Mouse (Mus musculus): ENCODE measurements around the gene Sag.

Sag gene

GRCm38 (mm10) chr1:87853601-87854361 lies 50.3 kb downstream of the Sag start:
- no peak for DNase-seq (ENCODE audit: low read depth, low spot score)

DNA sequence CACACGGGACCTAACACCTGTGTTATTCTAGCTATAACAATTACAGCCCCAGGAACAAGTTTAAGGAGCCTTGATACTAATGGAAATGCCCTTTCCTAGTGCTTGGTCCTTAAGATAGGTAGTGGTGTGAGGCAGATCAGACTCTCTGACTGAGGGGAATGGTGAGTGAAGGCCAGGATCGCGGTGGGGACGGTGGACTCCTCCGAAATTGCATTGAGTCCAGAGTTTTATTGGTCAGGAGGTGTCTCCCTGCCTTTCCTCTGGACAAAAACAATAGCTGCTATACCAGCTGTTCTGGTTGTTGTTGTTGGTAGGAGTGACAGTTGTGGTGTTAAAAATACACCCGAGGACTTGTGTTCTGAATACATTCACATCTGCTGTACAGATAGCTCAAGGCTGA lies 50.9 kb downstream of the Sag start:
- DNase-seq (ENCODE audit: low read depth, low spot score) = no peak

GRCm38 (mm10) chr1:87854851-87855251 lies 51.4 kb downstream of the Sag start:
- no peak for DNase-seq (ENCODE audit: low read depth, low spot score)

DNA sequence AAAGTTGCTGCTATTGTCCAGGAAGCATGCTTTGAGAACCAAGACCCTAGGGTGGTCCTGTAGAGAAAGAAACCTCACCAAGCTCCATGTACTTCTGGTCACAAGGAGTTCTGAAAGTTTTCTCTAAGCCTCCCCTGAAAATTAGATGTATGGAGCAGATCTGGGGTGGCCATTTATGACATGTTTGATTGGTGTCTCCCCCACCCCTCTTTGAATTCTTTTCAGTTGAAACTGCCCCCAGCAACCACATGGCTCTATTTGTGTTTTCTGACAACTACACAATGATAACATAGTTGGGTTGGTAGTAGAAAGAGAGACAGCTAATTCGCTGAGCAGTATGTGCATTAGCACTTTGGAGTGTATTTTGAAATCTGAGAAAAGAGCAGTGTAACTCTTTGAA lies 52.0 kb downstream of the Sag start:
- DNase-seq (ENCODE audit: low read depth, low spot score) = no peak

- DNase-seq (ENCODE audit: low read depth, low spot score) = peak; percentile 80
These were observed 53.3 kb downstream of the Sag start for GRCm38 (mm10) chr1:87856823-87857222.

GRCm38 (mm10) chr1:87858031-87858430 lies 54.6 kb downstream of the Sag start:
- DNase-seq (ENCODE audit: low read depth, low spot score) = no peak

DNA sequence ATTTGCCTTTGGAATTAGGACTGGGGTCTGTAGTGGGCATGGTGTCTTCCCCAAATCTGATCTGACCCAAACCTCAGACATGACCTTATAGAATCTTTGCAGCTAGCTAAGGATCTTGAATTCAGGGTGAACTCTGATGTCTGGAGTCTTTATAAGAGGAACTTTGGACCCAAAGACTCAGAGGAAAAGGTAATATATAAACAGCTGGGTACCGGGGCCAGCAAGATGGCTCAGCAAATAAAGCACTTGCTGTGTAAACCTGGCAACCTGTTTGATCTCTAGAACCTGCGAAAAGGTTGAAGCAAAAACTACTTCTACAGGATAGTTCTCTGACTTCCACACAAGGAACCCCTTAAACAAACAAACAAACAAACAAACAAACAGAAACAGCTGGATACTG lies 55.0 kb downstream of the Sag start:
- no peak for DNase-seq (ENCODE audit: low read depth, low spot score)

DNA sequence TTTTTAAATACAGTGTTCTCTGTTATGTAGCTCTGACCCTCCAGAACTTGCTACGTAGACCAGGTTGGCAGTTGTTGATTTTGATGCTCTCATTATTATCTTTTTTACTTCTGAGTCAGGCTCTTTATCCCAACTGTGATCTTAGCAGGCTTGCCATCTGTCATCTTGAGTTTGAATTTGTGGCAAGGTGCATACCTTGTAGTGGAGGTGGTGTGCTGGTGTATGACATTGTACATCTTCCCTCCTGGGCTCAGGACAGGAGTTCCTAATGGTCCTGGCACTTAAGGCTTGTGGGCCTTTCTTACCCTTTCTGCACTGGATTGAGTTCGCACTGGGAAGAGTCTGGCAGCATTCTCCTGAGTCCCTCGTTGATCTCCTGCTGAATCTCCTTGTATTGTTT lies 60.1 kb downstream of the Sag start:
- no peak for DNase-seq (ENCODE audit: low read depth, low spot score)

DNA sequence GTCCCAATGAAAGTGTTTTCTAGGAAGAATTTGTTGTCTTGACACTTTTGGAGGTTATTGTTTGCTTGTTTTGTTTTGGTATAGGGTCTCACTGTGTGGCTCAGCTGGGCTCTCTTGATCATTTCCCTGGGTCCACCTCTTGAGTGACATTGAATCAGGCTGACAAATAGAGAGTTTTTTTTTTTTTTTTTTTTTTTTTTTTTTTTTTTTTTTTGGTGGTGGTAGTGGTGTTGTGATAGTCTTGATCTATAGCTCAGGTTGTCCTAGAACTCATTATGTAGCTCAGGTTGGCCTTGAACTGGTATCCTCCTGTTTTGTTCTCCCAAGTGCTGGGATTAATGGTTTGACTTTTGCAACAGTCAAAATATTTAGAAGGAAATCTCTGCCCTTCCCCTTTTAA lies 61.4 kb downstream of the Sag start:
- DNase-seq (ENCODE audit: low read depth, low spot score) = no peak

DNA sequence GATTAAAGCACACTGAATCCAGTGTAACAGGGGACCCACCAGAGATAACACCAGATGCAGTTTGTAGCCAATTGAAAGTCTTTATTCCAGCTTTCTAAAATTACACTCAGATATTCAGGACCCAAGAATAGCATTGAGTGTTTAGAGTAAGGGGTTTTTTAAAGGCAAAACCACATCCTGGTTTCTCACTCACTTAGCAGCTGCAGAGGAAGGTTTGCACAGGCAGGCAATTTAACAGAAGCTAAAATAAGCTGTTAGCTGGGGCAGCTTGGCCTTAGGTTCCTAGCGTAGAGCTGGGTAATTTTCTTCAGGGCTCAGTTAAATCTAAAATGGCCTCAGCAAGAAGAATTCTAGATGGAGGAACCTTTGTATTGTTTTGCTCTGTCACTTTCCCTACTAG lies 63.2 kb downstream of the Sag start:
- DNase-seq (ENCODE audit: low read depth, low spot score) = no peak

GRCm38 (mm10) chr1:87871546-87871945 lies 68.1 kb downstream of the Sag start:
- no peak for DNase-seq (ENCODE audit: low read depth, low spot score)

DNA sequence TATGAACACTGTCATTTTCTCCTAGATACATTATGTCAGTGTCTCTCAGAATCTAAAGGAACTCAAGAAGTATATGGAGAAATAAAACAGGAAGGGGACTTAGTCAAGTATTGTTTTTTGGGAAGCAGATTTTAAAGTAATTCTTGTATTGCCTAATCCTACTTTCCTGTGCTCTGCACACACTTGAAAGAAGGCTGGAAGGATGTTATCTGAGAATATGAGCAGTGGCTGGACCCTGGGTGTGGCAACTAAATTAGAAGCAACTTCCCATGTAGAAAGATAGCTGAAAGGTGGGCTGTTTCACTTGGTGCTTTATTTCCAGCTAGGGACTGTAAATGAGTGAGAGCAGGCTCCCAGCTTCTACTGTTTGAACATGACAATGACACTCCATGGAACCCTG lies 69.6 kb downstream of the Sag start:
- DNase-seq (ENCODE audit: low read depth, low spot score) = no peak

- no peak for DNase-seq (ENCODE audit: low read depth, low spot score)
These were observed 72.6 kb downstream of the Sag start for GRCm38 (mm10) chr1:87876065-87876464.

- DNase-seq (ENCODE audit: low read depth, low spot score) = no peak
These were observed 74.2 kb downstream of the Sag start for GRCm38 (mm10) chr1:87877552-87878283.

GRCm38 (mm10) chr1:87879034-87879433 lies 75.6 kb downstream of the Sag start:
- no peak for DNase-seq (ENCODE audit: low read depth, low spot score)

DNA sequence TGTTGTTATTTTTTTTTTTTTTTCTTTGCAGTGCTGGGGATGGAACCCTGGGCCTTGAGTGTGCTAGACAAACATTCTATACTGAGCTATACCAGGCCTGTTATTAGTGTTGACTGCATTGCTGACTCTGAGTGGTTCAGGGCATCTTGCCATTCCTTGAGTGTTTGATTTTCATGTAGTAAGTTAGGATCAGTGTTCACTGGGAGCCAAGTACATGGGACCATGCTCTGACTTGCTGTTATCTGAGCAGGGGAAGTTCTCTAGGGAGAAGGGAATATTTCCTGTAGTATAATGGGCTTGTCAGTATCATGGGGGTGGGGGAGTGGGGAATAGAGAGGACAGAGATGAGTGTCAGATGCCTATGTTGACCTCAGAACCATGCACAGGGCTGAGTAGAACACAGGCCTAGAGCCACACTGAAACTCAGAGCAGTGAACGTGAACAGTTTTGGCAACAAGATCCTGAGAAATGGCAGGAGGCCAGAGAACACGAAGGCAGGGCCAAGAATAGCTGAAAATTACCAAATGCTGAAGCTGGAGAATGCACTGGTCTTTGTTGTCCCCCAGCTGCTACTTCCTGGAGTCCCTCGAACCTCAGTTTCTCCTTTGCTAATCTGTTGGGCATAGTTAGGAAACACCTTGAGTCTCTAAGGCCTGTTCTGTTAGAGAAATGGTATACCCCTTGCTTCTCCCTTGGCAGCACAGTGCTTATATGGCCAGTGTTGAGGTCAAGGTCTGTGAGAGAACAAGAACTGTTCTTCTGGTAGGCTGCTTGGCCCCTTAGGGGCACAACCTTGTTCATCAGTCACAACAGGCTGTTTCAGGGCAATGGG lies 76.2 kb downstream of the Sag start:
- DNase-seq (ENCODE audit: low read depth, low spot score) = peak; percentile 51

- no peak for DNase-seq (ENCODE audit: low read depth, low spot score)
These were observed 76.8 kb downstream of the Sag start for GRCm38 (mm10) chr1:87880326-87880627.

DNA sequence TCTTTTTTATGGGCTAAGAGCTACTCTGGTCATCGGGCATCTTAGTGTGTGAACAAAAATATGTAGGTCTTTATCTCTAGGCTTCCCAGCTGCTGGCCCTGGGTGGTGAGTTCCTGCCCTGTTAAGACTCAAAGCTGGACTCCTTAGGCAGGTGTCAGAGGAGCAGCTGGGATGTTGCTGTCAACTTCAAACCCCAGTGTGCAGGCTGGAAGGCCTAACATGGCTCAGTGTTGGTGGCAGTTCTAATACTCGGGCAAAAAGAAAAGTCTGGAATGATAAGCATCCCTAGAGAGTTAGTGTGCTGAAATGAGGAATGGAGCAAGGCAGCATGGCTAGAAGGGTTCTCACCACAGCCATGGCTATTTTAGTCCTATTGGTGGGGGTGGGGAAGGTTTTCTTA lies 77.4 kb downstream of the Sag start:
- DNase-seq (ENCODE audit: low read depth, low spot score) = no peak

- DNase-seq (ENCODE audit: low read depth, low spot score) = no peak
These were observed 78.2 kb downstream of the Sag start for GRCm38 (mm10) chr1:87881726-87882125.

- no peak for DNase-seq (ENCODE audit: low read depth, low spot score)
These were observed 79.1 kb downstream of the Sag start for GRCm38 (mm10) chr1:87882554-87882953.

GRCm38 (mm10) chr1:87890960-87891359 lies 87.5 kb downstream of the Sag start:
- DNase-seq (ENCODE audit: low read depth, low spot score) = no peak

DNA sequence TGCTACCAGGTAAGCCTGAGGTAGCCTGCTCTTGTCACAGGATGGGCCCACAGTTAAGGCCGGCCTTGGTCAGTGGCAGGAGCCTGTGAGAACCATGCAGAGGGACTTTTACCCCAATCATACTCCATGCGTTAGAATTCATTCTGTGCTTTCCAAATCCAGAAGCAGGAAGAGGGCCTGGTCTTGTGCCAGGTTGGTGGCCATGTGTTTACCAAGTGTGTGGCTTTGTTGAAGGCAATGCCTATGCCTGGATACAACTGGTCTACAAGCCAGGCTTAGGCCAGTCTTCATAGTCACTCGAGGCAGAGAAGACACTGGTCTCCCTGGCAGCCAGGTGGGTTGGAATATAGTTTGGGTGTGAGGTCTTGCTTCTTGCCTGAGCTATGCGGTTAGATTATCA lies 88.2 kb downstream of the Sag start:
- no peak for DNase-seq (ENCODE audit: low read depth, low spot score)

GRCm38 (mm10) chr1:87892499-87892898 lies 89.0 kb downstream of the Sag start:
- DNase-seq (ENCODE audit: low read depth, low spot score) = no peak
